Mouse (Mus musculus): Measurements from ENCODE around the gene E130208F15Rik. TPM values are rescaled to one million over a fixed set of nuclear protein-coding genes. Genes with fewer than 3 reads are reported as not detected.

E130208F15Rik gene
- polyA plus RNA-seq, 1 experiment from 2014 or later: 2.6 TPM

DNA sequence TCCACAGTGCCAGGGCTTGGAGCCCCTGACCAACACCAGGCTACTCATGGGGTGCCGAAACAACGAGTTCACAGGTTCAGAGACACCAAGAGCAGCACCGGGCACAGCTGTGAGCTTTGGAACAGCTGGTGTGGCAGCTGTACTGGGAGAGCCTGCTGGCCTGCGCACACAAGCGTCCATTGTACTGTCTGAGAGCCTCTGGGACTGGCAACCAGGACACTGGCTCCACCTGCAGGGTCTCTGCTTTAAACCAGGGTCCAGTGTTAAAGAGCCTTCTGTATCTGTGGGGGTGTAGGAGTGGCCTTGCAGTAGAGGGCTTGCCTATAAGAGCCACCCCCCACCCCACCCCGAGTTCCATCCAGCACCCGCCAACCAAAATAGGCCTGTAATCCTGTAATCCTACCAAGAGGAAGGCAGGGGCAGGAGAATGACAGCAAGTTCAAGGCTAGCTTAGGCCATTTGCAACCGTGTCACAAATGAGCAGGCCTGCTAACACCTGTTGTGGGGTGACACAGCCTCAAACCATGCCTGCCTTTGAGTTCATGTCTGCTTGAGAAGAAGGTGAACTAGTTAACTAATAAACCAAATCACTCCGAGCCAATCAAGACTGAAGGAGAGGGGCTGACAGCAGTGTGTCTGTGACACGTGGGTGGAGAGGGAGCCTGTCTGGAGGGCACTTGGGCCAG is 31.7 kb upstream of the E130208F15Rik start:
- Histone ChIP-seq H3K36me3 (peaks cover 11% of the 10 kb centered on the region), H3K9ac (no peak overlapping the region), H3K4me2 (no peak overlapping the region), H3K27me3 (no peaks in the 10 kb centered on the region), H3K4me3 (replicated peaks) (no peak overlapping the region), H3K4me1 (peaks cover 22% of the 10 kb centered on the region), H3K9me3 (replicated peaks) (no peaks in the 10 kb centered on the region), H3K27ac (no peak overlapping the region)
- 57% methylated on average over 10 of the region's 10 CpGs for WGBS
- 0 out of 2 replicates have a peak, but pooled peaks have one; percentile 20 for ATAC-seq (replicated peaks; ENCODE audit: low FRiP score)

GRCm38 (mm10) chr7:30291215-30292131 is 30.1 kb upstream of the E130208F15Rik start, which contains the start of gene Clip3:
Gene Clip3 (plus strand): TSS chr7:30291728.
- Histone ChIP-seq H3K4me2 (peak within 1 kb of the TSS; percentile 79), H3K9ac (peak within 1 kb of the TSS; percentile 84), H3K27me3 (no peaks in the 10 kb centered on the region), H3K9me3 (replicated peaks) (no peaks in the 10 kb centered on the region), H3K27ac (peak within 1 kb of the TSS; percentile 71), H3K4me3 (replicated peaks) (peak within 1 kb of the TSS; percentile 79), H3K36me3 (peaks cover 23% of the 10 kb centered on the region), H3K4me1 (peaks cover 22% of the 10 kb centered on the region)
- ATAC-seq (replicated peaks; ENCODE audit: low FRiP score): peak; percentile 85
- WGBS: 8% methylated on average over 35 of the region's 35 CpGs

GRCm38 (mm10) chr7:30293795-30294194 is 27.7 kb upstream of the E130208F15Rik start:
- Histone ChIP-seq H3K4me2 (no peak overlapping the region), H3K9me3 (replicated peaks) (no peaks in the 10 kb centered on the region), H3K9ac (no peak overlapping the region), H3K27ac (no peak overlapping the region), H3K27me3 (no peaks in the 10 kb centered on the region), H3K4me3 (replicated peaks) (no peak overlapping the region), H3K36me3 (peaks cover 45% of the 10 kb centered on the region), H3K4me1 (peaks cover 22% of the 10 kb centered on the region)
- 83% methylated on average over 13 of the region's 13 CpGs for WGBS
- ATAC-seq (replicated peaks; ENCODE audit: low FRiP score): no peak

DNA sequence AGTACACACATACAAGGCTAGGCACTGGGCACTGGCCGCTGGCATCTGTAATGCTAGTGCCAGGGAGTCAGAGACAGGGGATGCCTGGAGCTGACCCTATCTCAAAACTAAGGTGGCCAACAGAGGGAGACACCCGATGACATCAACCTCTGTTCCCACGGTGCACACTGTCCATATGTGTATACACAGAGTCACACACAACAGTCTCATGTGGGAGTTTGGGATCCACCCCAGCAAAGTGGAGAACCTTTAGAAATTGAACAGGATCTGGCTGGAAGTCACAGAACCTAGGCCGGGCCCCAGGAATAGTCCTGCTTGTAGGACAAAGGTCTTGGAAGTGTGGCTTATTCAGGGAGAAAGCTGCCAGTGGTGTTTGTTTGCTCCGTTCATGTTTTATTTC is 27.2 kb upstream of the E130208F15Rik start:
- Histone ChIP-seq H3K27ac (no peak overlapping the region), H3K9ac (no peak overlapping the region), H3K4me2 (no peak overlapping the region), H3K27me3 (no peaks in the 10 kb centered on the region), H3K4me1 (peaks cover 22% of the 10 kb centered on the region), H3K36me3 (peaks cover 50% of the 10 kb centered on the region), H3K9me3 (replicated peaks) (no peaks in the 10 kb centered on the region), H3K4me3 (replicated peaks) (no peak overlapping the region)
- WGBS: 79% methylated on average over 5 of the region's 5 CpGs
- no peak for ATAC-seq (replicated peaks; ENCODE audit: low FRiP score)

DNA sequence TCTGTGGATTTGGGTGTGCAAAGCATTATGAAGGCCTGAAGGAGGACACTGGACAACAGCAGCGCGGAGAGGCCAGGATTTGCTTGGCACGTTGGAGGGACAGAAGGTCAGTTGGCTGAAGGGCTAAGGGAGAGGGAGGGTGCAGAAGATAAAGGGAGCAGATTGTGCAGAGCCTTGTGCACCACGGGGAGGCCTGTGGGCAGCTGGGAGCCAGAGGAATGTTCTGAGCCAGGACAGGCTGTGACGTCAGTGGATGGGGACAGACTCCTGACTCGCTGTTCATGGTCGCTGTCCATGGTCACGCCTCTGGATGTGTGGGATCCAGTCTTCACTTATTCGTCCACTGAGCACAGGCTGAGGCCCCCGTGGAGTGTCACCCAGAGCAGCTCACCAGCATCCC is 26.4 kb upstream of the E130208F15Rik start:
- Histone ChIP-seq H3K4me2 (no peak overlapping the region), H3K4me3 (replicated peaks) (no peak overlapping the region), H3K9me3 (replicated peaks) (no peaks in the 10 kb centered on the region), H3K27ac (no peak overlapping the region), H3K36me3 (peaks cover 58% of the 10 kb centered on the region), H3K4me1 (peaks cover 22% of the 10 kb centered on the region), H3K27me3 (no peaks in the 10 kb centered on the region), H3K9ac (no peak overlapping the region)
- WGBS: 53% methylated on average over 10 of the region's 10 CpGs
- no peak for ATAC-seq (replicated peaks; ENCODE audit: low FRiP score)

DNA sequence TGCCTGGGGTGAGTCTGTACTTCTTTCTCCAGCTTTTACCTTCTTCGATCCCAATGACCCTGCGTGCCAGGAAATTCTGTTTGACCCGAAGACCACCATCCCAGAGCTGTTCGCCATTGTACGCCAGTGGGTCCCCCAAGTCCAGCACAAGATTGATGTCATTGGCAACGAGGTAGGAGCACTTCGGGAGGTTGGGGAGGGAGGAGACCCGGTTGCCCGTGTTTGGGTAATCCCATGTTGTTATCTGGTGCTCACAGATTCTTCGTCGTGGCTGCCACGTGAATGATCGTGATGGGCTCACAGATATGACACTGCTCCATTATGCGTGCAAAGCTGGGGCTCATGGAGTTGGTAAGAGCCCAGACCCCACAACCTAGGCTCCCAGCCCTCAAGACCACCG is 24.7 kb upstream of the E130208F15Rik start:
- H3K9me3 ChIP-seq (replicated peaks): no peaks in the 10 kb centered on the region
- H3K4me3 ChIP-seq (replicated peaks): no peak overlapping the region
- H3K27ac ChIP-seq: no peak overlapping the region
- peaks cover 11% of the 10 kb centered on the region for H3K4me1 ChIP-seq
- no peak for ATAC-seq (replicated peaks; ENCODE audit: low FRiP score)
- H3K36me3 ChIP-seq: peaks cover 71% of the 10 kb centered on the region
- 94% methylated on average over 15 of the region's 15 CpGs for WGBS
- H3K4me2 ChIP-seq: no peak overlapping the region
- H3K27me3 ChIP-seq: no peaks in the 10 kb centered on the region
- no peak overlapping the region for H3K9ac ChIP-seq

GRCm38 (mm10) chr7:30297266-30297665 is 24.3 kb upstream of the E130208F15Rik start:
- WGBS: 88% methylated on average over 16 of the region's 16 CpGs
- ATAC-seq (replicated peaks; ENCODE audit: low FRiP score): no peak
- no peaks in the 10 kb centered on the region for H3K9me3 ChIP-seq (replicated peaks)
- peaks cover 76% of the 10 kb centered on the region for H3K36me3 ChIP-seq
- H3K27ac ChIP-seq: no peak overlapping the region
- no peak overlapping the region for H3K4me2 ChIP-seq
- no peak overlapping the region for H3K9ac ChIP-seq
- H3K27me3 ChIP-seq: no peaks in the 10 kb centered on the region
- H3K4me3 ChIP-seq (replicated peaks): no peak overlapping the region
- H3K4me1 ChIP-seq: peaks cover 6% of the 10 kb centered on the region

GRCm38 (mm10) chr7:30300914-30301313 is 20.6 kb upstream of the E130208F15Rik start:
- Histone ChIP-seq H3K4me3 (replicated peaks) (no peak overlapping the region), H3K4me1 (no peaks in the 10 kb centered on the region), H3K4me2 (no peak overlapping the region), H3K27me3 (no peaks in the 10 kb centered on the region), H3K9ac (no peak overlapping the region), H3K36me3 (peaks cover 83% of the 10 kb centered on the region), H3K9me3 (replicated peaks) (no peaks in the 10 kb centered on the region), H3K27ac (no peak overlapping the region)
- WGBS: 47% methylated on average over 3 of the region's 3 CpGs
- ATAC-seq (replicated peaks; ENCODE audit: low FRiP score): no peak

DNA sequence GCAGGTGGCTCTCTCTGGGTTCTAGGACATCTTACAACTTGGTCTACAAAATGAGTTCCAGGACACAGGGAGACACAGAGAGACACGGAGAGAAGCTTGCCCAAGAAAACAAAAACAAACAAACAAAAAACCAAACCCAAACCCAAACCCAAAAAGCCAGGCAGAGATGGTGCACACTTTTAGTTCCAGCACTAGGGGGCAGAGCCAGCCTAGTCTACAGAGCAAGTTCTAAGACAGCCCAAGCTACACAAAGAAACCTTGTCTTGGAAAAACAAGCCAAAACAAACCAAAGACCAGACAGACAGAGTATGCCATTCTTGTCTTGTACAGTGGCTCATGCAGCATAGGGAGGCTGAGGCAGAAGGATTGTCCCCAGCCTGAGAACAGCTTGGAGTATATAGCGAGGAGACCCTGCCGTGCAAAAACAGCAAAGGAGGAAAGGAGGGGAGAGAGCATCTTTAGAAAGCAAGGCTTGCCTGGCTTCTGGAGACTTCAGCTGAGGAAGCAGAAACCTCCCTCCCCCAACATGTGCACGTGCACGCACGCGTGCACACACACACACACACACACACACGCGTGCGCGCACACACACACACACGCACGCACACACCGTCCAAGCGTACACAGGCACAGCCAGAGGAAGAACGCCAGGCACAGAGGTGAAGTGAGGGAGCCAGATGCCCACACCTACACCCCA is 15.3 kb upstream of the E130208F15Rik start:
- H3K27ac ChIP-seq: no peak overlapping the region
- no peak for ATAC-seq (replicated peaks; ENCODE audit: low FRiP score)
- peaks cover 62% of the 10 kb centered on the region for H3K36me3 ChIP-seq
- H3K4me1 ChIP-seq: peaks cover 20% of the 10 kb centered on the region
- WGBS: 90% methylated on average over 16 of the region's 16 CpGs
- no peaks in the 10 kb centered on the region for H3K27me3 ChIP-seq
- no peak overlapping the region for H3K4me2 ChIP-seq
- H3K9ac ChIP-seq: no peak overlapping the region
- H3K9me3 ChIP-seq (replicated peaks): no peaks in the 10 kb centered on the region
- H3K4me3 ChIP-seq (replicated peaks): no peak overlapping the region

GRCm38 (mm10) chr7:30308076-30309005 is 13.2 kb upstream of the E130208F15Rik start, which contains the start of gene Alkbh6:
Gene Alkbh6 (plus strand): TSS chr7:30308717.
- ATAC-seq (replicated peaks; ENCODE audit: low FRiP score): peak; percentile 100
- no peaks in the 10 kb centered on the region for H3K9me3 ChIP-seq (replicated peaks)
- WGBS: 3% methylated on average over 27 of the region's 27 CpGs
- peak within 1 kb of the TSS; percentile 74 for H3K27ac ChIP-seq
- peak within 1 kb of the TSS; percentile 60 for H3K4me3 ChIP-seq (replicated peaks)
- peaks cover 20% of the 10 kb centered on the region for H3K4me1 ChIP-seq
- peaks cover 58% of the 10 kb centered on the region for H3K36me3 ChIP-seq
- no peaks in the 10 kb centered on the region for H3K27me3 ChIP-seq
- peak within 1 kb of the TSS; percentile 75 for H3K4me2 ChIP-seq
- peak within 1 kb of the TSS; percentile 61 for H3K9ac ChIP-seq

Data from kidney, embryonic 15.5 days (tissue).